Mouse (Mus musculus): Measurements from ENCODE around the gene Porcn. TPM values are rescaled to one million over a fixed set of nuclear protein-coding genes. Genes with fewer than 3 reads are reported as not detected.

Gene Porcn
- 9.5 TPM for polyA plus RNA-seq (2015; fragmentation: Illumina TruSeq; extraction: RNeasy Lipid Tissue Mini Kit (QIAGEN cat#74804); ENCODE audit: insufficient read depth, low read depth, low replicate concordance)

DNA sequence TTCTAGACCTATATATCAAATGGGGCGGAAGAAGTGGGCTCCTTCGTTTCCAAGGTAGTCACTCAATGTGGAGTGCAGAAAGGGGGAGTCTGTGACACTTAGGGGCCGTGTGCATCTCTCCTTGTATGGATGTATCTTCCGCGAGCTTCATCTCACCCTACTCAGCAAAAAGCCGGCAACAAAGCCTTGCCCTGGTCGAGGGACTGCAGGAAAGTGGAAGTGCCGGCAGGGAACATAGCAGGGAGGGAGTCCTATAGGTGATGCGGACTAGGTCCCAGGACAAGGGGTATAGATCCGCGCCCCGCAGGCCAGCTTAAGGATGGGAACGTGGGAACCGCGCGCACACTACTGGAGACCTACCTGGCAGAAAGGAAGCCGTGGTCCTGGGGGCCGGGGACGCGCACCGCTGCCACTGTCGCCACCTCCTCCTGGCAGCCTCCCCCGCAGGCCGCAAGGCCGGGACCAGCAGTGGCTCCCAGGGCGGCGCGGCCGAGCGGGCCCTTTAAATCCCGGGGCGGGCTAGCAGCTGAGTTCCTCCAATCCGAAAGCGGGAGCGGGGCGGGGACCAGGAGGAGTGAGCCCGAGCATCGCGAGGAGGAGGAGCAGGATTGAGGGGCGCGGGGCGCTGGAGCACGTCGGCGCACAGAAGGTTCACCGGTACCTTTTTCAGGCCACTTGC lies at the start of gene Porcn:
Gene Porcn, minus strand, starts transcription at position 511 of the 679 bp plus-strand sequence.

DNA sequence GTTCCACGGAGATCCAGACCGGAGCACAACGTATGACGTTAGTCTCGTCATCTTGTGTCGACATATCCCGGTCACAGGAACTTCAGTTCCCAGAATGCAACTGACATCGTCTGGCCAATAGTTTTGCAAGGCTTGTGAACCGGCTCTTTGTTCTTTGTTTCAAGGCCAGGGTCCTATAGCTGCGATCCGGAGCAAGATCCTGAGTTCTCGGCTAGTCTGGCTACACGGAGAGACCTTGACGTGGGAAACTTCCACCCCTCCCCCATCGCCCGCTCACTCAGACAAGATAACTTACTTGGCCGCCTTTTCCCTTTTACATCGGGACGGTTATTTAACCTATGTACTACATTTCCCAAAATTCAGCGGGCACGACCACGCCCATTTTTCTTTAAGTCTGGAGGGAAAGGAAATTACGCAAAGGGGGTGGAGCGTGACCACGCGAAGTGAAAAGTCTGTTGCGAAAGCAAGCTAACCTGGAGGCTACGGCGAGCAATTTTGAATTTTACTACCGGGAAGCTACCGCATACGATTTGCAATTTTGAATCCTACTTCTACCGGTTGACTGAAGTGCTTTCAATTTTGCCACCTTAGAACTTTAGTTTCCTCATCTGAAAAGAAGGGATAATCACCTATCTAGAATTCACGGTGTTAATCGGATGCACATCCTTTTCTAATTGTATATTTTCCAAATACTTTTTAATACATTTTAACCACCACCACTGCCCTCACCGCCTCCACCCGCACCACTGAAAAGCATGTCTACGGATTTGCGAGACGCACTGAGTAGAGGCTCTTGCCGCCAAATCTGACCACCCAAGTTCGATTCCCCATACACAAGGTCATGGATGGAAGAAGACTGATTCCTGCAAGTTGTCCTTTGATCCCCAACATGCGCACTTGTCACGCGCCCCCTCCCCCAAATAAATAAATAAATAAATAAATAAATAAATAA lies 46.3 kb upstream of the Porcn start, which contains the start of gene Ftsj1:
Gene Ftsj1, minus strand, starts transcription at position 73 of the 952 bp plus-strand sequence.

DNA sequence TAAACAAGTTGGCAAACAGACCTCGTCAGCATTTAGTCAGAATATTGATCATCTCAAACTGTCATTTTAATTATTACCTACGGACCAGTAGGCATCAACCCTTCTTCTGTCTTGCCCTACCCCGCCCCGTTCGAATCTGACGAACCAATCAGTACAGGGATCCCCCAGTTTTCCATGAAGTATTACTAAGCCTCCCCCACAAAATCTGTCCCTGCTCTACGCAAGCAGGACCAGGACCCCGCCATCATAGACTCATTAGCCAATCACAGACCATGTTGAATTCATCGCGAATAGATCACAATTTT lies 13.0 kb downstream of the Porcn start, which contains the start of gene Ebp:
Gene Ebp, minus strand, starts transcription at position 94 of the 305 bp plus-strand sequence.

DNA sequence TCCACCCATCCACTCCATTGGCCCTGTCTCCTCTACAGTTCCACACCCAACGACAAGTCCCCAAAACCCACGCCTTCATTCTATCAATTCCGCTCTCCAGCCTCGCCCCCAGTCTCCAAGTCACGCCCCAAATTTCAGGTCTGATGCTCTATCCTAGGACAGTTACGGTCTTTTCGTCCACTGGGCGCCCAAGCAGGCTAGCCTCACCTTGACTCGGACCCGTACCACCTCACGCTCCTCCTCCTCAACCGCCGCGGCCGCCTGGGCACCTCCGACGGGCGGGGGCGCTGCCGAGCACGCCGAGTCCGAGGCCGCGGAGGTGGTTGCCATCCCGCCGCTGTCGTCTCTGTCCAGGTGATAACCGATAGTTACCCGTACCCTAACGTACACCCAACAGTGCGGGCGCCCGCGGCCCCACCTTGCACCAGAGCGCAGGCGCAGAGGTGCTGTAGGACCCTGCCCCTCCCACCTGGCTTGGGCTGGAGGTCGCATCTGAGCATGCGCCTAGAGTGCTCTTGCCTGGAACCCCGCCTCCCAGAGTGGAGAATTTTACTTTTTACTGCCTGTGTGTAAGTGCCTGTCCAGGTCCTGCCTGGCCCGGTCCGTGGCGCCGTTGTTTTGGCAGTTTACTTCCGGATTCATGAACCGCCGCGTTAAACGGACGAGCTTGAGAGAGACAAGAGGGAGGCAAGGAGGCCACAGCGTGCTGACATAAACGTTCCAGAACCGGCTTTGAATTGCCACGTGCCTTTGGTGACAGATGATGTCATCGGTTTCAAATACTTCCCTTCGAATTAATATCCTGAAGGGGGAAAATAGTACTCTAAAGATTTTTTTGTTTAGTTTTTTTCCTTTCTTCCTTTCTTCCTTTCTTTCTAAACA lies 30.6 kb downstream of the Porcn start, which contains the start of gene Tbc1d25:
Gene Tbc1d25, minus strand, starts transcription at position 678 of the 882 bp plus-strand sequence.

DNA sequence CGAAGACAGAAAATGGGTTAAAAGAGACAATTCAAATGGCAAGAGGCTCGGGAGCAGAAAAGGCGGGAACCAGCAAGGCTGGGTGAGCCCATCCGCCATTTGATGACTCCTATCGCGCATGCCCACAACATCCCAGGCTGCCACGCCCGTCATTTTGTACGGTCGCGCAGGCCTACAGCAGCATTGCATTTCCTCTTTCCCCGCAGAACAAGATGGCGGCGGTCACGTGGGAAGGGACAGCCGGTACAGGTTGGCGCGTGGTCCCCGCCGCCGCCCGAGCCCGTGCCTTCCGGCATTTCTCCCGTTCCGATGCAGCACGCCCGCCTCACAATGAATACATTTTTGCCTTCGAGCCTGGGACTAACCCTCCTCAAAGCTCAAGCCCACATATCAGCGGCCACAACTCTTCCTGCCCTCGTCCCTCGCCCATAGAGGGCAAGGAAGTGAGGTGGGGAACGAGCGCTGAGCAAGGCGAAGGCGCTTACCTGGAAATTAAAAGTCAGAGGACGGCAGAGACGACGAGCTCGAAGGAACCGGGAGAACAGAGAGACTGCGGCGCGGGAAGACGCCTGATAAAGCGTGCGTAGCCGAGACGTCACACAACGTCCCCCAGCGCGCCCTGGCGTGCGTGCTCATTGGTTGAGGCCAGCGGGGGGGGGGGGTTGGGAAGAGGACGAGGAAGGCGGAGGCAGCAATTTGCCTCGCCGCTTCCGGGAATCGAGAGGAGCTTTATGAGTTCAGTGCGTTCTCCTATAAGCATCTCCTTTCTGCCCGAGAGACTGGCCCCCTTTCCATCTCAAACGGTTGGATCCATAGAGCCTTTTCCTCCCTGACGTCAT lies 61.0 kb downstream of the Porcn start, which contains the start of gene Rbm3:
Gene Rbm3, minus strand, starts transcription at position 728 of the 839 bp plus-strand sequence.

Other genes starting within 250 kb of the Porcn start
- not detected for gene Gata1, start 228.5 kb downstream of the Porcn start, polyA plus RNA-seq (2015; fragmentation: Illumina TruSeq; extraction: RNeasy Lipid Tissue Mini Kit (QIAGEN cat#74804); ENCODE audit: insufficient read depth, low read depth, low replicate concordance)
- gene Glod5, start 188.0 kb downstream of the Porcn start, polyA plus RNA-seq (2015; fragmentation: Illumina TruSeq; extraction: RNeasy Lipid Tissue Mini Kit (QIAGEN cat#74804); ENCODE audit: insufficient read depth, low read depth, low replicate concordance), result not detected
- 1.7 TPM for gene Suv39h1, start 131.8 kb downstream of the Porcn start, polyA plus RNA-seq (2015; fragmentation: Illumina TruSeq; extraction: RNeasy Lipid Tissue Mini Kit (QIAGEN cat#74804); ENCODE audit: insufficient read depth, low read depth, low replicate concordance)
- 0.78 TPM for gene Was, start 116.0 kb downstream of the Porcn start, polyA plus RNA-seq (2015; fragmentation: Illumina TruSeq; extraction: RNeasy Lipid Tissue Mini Kit (QIAGEN cat#74804); ENCODE audit: insufficient read depth, low read depth, low replicate concordance)
- 21.1 TPM for gene Wdr13, start 73.6 kb downstream of the Porcn start, polyA plus RNA-seq (2015; fragmentation: Illumina TruSeq; extraction: RNeasy Lipid Tissue Mini Kit (QIAGEN cat#74804); ENCODE audit: insufficient read depth, low read depth, low replicate concordance)
- 44.1 TPM for gene Rbm3, start 60.6 kb downstream of the Porcn start, polyA plus RNA-seq (2015; fragmentation: Illumina TruSeq; extraction: RNeasy Lipid Tissue Mini Kit (QIAGEN cat#74804); ENCODE audit: insufficient read depth, low read depth, low replicate concordance)
- gene Tbc1d25, start 30.3 kb downstream of the Porcn start, polyA plus RNA-seq (2015; fragmentation: Illumina TruSeq; extraction: RNeasy Lipid Tissue Mini Kit (QIAGEN cat#74804); ENCODE audit: insufficient read depth, low read depth, low replicate concordance), result 3.4 TPM
- 15.2 TPM for gene Ebp, start 13.0 kb downstream of the Porcn start, polyA plus RNA-seq (2015; fragmentation: Illumina TruSeq; extraction: RNeasy Lipid Tissue Mini Kit (QIAGEN cat#74804); ENCODE audit: insufficient read depth, low read depth, low replicate concordance)
- 6.0 TPM for gene Ftsj1, start 45.9 kb upstream of the Porcn start, polyA plus RNA-seq (2015; fragmentation: Illumina TruSeq; extraction: RNeasy Lipid Tissue Mini Kit (QIAGEN cat#74804); ENCODE audit: insufficient read depth, low read depth, low replicate concordance)
- gene Slc38a5, start 64.6 kb upstream of the Porcn start, polyA plus RNA-seq (2015; fragmentation: Illumina TruSeq; extraction: RNeasy Lipid Tissue Mini Kit (QIAGEN cat#74804); ENCODE audit: insufficient read depth, low read depth, low replicate concordance), result 38.9 TPM
- gene Ssxb10, start 120.9 kb upstream of the Porcn start, polyA plus RNA-seq (2015; fragmentation: Illumina TruSeq; extraction: RNeasy Lipid Tissue Mini Kit (QIAGEN cat#74804); ENCODE audit: insufficient read depth, low read depth, low replicate concordance), result not detected
- gene Ssxb9, start 160.5 kb upstream of the Porcn start, polyA plus RNA-seq (2015; fragmentation: Illumina TruSeq; extraction: RNeasy Lipid Tissue Mini Kit (QIAGEN cat#74804); ENCODE audit: insufficient read depth, low read depth, low replicate concordance), result not detected
- not detected for gene Ssxb1, start 206.8 kb upstream of the Porcn start, polyA plus RNA-seq (2015; fragmentation: Illumina TruSeq; extraction: RNeasy Lipid Tissue Mini Kit (QIAGEN cat#74804); ENCODE audit: insufficient read depth, low read depth, low replicate concordance)